Mouse (Mus musculus): ENCODE measurements around the gene A030005K14Rik.

A030005K14Rik gene

DNA sequence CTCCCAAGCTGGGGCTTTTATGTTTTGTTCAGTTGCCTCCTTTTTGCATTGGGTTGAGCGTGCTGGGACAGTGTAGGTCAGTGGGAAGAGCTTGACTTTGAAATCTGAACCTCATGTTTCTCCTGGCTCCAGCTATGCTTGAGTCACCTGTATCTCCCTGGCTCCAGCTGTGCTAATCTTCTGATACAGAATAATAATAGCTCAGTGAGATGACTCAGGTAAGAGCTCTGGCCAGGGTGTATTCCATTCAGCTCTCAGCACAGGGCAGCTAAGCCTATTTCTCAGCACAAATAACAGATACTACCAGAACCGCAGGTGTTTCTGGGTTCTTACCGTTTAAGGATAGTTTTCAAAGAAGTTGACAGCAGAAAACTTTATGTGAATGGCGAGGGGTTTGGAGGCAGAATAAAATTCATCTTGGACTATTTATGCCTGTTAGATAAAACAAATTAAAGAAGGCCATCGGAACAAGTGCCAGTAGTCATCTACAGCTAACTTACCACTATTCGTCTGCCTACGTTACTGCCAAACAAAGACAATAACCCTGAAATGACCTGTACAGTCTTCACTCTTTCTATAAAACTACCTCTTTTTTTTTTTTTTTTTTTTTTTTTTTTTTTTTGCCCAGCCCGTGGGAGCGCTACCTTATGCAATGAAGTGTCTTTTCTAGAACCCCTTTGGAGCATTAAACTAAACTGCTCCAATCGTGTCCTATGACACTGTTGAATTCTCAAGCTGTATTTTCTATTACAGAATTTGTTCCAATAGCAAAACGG lies 22.1 kb downstream of the A030005K14Rik start:
- DNase-seq (ENCODE audit: low read depth): no peak

DNA sequence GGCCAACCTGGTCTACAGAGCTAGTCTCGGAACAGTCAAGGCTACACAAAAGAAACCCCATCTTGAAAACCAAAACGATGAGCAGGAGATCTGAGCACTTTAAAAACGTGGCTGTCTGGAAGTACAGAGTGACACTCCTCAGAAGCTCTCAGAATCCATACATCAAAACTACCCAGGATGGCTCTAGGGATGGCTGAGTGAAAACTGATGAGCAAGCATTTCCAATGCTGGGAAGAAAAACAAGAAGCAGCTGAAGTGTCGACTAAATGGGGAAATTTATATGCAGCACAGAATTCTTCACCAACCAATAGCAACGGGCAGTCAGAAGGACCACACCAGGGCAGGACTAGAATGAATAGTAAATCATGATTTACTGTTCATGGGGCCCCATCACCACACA lies 24.7 kb downstream of the A030005K14Rik start:
- no peak for DNase-seq (ENCODE audit: low read depth)

DNA sequence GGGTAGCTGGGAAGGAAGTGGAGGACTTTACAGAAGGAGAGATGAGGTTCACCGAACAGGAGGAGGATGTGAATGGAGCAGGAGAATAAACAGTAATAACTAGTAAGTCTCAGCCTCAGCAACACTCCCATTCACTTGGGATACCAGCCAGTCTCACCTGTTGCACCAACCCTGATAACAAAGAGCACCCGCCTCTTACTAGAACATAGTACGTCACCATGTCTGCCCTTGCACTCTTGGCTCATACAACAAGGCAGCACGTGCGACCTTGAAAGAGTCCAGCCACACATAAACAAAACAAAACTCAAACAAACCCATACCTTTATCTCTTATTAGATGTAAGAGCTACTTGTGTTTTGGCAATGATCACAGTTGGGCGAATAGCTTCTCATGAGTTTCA lies 26.7 kb downstream of the A030005K14Rik start:
- DNase-seq (ENCODE audit: low read depth): no peak

DNA sequence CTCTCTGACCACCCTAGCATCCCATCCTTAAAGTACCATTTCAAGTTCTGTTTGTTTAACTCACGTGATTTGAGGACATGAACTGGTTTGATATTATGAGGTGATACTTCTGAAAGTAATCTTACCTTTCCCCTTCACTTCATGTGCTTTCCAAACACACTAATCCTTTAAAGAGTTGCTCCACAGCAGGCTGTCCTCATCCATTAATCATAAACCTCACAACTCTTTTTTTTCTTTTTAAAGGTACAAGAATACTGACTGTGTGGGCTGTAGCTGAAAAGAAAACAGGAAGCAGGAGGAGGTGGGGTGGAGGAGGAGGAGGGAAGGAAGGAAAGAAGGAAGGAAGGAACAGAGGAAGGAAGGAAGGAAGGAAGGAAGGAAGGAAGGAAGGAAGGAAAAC lies 27.2 kb downstream of the A030005K14Rik start:
- no peak for DNase-seq (ENCODE audit: low read depth)

DNA sequence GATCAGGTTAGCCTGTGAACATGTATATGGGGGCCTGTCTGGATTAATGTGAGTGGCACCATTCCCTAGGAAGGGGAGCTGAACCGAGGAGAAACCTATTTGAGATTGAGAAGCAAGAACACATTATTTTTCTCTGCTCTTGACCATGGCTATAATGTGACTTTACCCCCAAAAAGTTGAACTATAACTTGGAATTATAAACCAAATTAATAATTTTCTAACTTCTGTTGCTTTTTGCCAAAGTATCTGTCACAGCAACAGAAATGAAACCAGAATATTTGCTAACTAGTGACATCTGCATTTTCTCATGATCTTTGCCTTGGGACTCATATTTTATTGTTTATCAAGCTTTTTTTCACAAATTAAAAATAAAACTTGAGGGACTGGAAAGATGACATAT lies 42.6 kb downstream of the A030005K14Rik start:
- no peak for DNase-seq (ENCODE audit: low read depth)

DNA sequence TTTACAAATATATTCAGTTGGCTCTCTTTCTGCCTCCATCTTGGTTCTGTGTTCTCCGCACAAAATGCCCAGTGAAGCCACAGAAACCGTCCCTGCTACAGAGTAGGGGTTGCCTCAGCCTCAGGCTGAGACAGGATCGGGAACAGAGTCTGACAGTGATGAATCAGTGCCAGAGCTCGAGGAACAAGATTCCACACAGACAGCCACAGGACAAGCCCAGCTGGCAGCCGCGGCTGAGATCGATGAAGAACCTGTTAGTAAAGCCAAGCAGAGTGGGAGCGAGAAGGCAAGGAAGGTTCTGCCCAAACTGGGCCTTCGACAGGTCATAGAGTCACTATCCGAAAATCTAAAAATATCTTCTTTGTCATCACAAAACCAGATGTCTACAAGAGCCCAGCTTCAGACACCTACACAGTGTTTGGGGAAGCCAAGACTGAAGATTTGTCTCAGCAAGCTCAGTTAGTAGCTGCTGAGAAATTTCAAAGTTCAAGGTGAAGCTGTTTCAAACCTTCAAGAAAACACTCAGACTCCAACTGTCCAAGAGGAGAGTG lies 43.8 kb downstream of the A030005K14Rik start:
- DNase-seq (ENCODE audit: low read depth): no peak

DNA sequence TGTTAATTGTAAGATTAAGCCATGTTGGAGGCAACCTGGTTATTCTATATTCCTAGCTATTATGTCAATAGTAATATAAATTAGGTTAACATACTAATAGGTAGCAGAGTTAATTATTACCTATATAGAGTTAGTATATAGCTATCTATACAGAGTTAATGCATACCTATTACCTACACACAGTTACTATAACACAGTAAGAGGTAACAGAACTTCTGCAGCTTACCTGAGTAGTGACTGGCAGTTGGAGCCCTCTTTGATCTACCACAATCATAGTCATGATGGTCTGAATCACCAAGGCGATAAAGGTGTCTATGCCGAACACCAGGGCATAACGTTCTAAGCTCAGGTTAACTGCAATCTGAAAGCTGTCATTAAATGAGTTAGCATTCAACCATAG lies 44.7 kb downstream of the A030005K14Rik start:
- no peak for DNase-seq (ENCODE audit: low read depth)
